Mouse (Mus musculus): Measurements from ENCODE around the gene Dscaml1. TPM values are rescaled to one million over a fixed set of nuclear protein-coding genes. Genes with fewer than 3 reads are reported as not detected.

Dscaml1 gene
- 0.07 and 0.22 TPM in 2 replicates for polyA plus RNA-seq (2015; fragmentation: Nextera tagmentation; extraction: Ambion mirVana)

DNA sequence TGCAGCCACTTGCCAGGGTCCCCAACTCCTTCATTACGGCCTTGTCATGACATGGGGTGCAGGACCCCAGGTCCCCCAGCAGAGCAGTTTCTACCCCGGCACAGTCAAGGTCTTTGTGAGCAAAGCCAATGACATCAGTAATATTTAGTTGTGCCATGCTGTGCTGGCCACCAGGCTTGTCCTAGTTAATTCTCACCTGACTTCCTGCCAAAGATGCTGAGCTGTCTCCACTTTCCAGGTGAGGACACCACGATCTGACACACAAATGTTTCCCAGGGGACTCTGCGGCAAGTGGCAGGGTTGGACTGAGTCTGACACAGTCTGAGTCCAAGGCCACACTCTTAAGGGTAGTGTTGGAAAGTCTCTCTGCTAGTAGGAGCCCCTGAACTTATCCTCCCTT is at the start of gene Dscaml1:
Dscaml1 (plus strand) TSS at position 173 of the 400 bp plus-strand sequence.
- H3K4me2 ChIP-seq = no peak within 1 kb of the TSS
- no peaks in the 10 kb centered on the region for H3K36me3 ChIP-seq
- H3K4me1 ChIP-seq = peaks cover 25% of the 10 kb centered on the region
- H3K9ac ChIP-seq = no peak within 1 kb of the TSS
- no peak within 1 kb of the TSS for H3K27ac ChIP-seq (replicated peaks)
- ATAC-seq (ENCODE audit: extremely low read depth, insufficient number of reproducible peaks, low FRiP score, low TSS enrichment) = no peak
- 67% methylated on average over 4 of the region's 4 CpGs for WGBS
- H3K9me3 ChIP-seq = no peaks in the 10 kb centered on the region
- peaks cover 70% of the 10 kb centered on the region for H3K27me3 ChIP-seq (replicated peaks)
- H3K4me3 ChIP-seq = no peak within 1 kb of the TSS

- H3K4me1 ChIP-seq = peaks cover 21% of the 10 kb centered on the region
- no peak overlapping the region for H3K27ac ChIP-seq (replicated peaks)
- ATAC-seq (ENCODE audit: extremely low read depth, insufficient number of reproducible peaks, low FRiP score, low TSS enrichment) = no peak
- no peaks in the 10 kb centered on the region for H3K9me3 ChIP-seq
- H3K36me3 ChIP-seq = no peaks in the 10 kb centered on the region; the same call in 1 of the 2 replicates
- no peak overlapping the region for H3K4me2 ChIP-seq
- WGBS = 66% methylated on average over 2 of the region's 2 CpGs
- peaks cover 5% of the 10 kb centered on the region; the same call in 1 of the 2 replicates for H3K27me3 ChIP-seq (replicated peaks)
- H3K9ac ChIP-seq = no peak overlapping the region
- no peak overlapping the region for H3K4me3 ChIP-seq
Observed at GRCm38 (mm10) chr9:45376883-45377282, 49.5 kb upstream of the Dscaml1 start.

DNA sequence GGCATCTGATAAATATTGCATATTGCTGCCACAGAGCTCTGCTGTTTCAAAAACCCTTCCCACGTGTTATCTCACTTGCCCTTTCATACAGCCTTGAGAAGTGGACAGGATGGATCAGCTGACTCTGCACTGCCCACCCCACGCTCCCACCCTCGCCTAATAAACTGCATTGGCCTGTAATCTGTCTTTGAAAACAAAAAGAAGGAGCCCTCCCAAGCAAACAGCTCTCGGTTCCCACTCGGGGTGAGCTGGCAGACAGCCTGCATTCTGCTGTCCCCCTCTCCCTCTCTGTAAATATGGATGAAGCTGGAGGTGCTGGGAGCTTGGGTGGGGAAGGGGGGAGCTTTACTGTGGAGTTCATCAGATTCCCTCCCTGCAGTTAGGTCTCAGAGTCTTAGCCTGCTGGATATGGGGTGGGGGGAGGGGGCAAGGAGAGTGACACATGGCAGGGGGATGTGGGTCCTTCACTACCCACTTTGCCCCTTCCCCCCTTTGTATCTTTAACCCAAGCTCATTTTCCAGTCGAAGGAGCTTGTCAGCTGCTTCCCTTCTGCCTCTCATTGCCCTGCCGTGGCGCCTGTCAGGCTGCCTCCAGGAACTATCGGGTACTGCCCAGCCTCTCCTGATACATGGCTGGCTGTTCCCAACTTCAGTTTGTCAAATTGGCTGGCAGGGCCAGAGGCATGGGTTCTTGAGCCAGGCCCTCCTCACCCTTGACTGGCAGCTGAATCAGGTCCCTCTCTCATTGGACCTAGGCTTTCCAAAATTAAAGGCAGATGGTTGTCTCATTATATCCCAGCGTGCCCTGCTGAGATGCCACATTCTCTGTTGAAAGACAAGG is 45.8 kb upstream of the Dscaml1 start:
- Histone ChIP-seq H3K4me3 (no peak overlapping the region), H3K27me3 (replicated peaks) (peaks cover 3% of the 10 kb centered on the region; the same call in 1 of the 2 replicates), H3K4me2 (no peak overlapping the region), H3K36me3 (no peaks in the 10 kb centered on the region; the same call in 1 of the 2 replicates), H3K9me3 (no peaks in the 10 kb centered on the region), H3K4me1 (peaks cover 21% of the 10 kb centered on the region), H3K27ac (replicated peaks) (no peak overlapping the region), H3K9ac (no peak overlapping the region)
- 46% methylated on average over 10 of the region's 10 CpGs for WGBS
- ATAC-seq (ENCODE audit: extremely low read depth, insufficient number of reproducible peaks, low FRiP score, low TSS enrichment) = no peak

DNA sequence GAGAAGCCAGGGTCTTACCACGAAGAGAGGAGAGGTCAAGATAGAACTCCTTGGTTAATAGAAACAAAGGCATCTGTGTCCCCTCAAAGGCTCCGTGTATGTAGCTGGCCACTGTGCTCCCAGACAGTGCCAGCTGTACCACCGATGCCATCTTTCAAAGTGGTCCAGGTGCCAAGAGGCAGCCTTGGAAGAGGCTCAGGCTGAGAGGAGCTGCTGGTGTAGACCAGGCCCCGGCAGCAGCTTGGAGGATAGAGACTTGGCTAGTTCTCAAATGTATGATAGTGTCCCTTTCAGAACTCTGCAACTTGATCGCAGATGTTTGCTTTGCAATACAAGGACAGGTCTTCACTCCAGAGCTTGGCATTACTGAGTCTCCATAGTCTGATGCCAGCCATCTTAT is 44.1 kb upstream of the Dscaml1 start:
- H3K4me1 ChIP-seq = peaks cover 15% of the 10 kb centered on the region; the same call in 1 of the 2 replicates
- 54% methylated on average over 5 of the region's 5 CpGs for WGBS
- no peak overlapping the region for H3K4me2 ChIP-seq
- peaks cover 3% of the 10 kb centered on the region; the same call in 1 of the 2 replicates for H3K27me3 ChIP-seq (replicated peaks)
- no peak overlapping the region for H3K27ac ChIP-seq (replicated peaks)
- H3K9me3 ChIP-seq = no peaks in the 10 kb centered on the region
- no peaks in the 10 kb centered on the region for H3K36me3 ChIP-seq
- H3K4me3 ChIP-seq = no peak overlapping the region
- no peak overlapping the region for H3K9ac ChIP-seq
- no peak for ATAC-seq (ENCODE audit: extremely low read depth, insufficient number of reproducible peaks, low FRiP score, low TSS enrichment)

DNA sequence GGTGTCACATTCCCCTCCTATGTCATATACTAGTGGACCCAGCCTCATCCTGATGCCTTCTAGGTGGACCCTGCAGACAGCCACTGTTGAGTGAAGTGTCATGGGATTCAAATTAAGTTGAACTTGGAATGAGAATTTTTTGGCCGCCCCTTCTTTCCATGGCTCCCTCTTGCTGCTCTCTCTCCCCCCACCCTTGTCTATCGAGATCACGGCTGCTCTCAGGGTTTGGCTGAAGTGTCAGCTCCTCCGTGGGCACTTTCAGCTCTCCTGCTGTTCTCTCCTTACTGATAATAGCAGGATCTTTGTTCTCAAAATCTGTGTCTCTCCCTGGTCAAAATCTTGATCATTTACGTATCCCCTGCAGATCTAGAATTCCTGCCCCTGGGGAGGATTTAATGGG is 43.6 kb upstream of the Dscaml1 start:
- no peaks in the 10 kb centered on the region for H3K27me3 ChIP-seq (replicated peaks)
- no peak overlapping the region for H3K9ac ChIP-seq
- no peaks in the 10 kb centered on the region for H3K36me3 ChIP-seq
- no peaks in the 10 kb centered on the region for H3K9me3 ChIP-seq
- H3K4me2 ChIP-seq = no peak overlapping the region
- H3K4me1 ChIP-seq = peaks cover 15% of the 10 kb centered on the region; the same call in 1 of the 2 replicates
- WGBS = 50% methylated on average over 5 of the region's 5 CpGs
- no peak overlapping the region for H3K4me3 ChIP-seq
- no peak overlapping the region for H3K27ac ChIP-seq (replicated peaks)
- no peak for ATAC-seq (ENCODE audit: extremely low read depth, insufficient number of reproducible peaks, low FRiP score, low TSS enrichment)

DNA sequence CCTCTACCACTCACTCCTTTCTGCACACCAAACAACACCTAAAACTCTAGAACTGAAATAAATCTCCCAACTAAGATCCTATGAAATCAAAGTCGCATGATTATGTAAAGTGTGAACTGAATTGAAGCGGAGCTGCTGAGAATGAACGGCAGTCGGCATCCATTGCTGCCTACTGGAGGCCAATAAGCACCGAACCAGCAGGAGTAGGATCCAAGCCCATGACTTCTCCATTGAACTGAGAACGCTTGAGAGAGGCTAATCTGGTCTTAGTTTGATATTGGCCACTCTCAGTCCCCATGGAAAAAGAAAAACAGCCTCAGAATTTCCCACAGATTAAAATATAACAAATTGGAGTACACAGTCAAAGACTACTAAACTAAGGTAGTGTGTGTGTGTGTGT is 42.5 kb upstream of the Dscaml1 start:
- Histone ChIP-seq H3K9me3 (no peaks in the 10 kb centered on the region), H3K4me2 (no peak overlapping the region), H3K9ac (no peak overlapping the region), H3K36me3 (no peaks in the 10 kb centered on the region), H3K27me3 (replicated peaks) (no peaks in the 10 kb centered on the region), H3K27ac (replicated peaks) (no peak overlapping the region), H3K4me3 (no peak overlapping the region), H3K4me1 (peaks cover 12% of the 10 kb centered on the region; the same call in 1 of the 2 replicates)
- no peak for ATAC-seq (ENCODE audit: extremely low read depth, insufficient number of reproducible peaks, low FRiP score, low TSS enrichment)
- WGBS = 77% methylated on average over 6 of the region's 6 CpGs

GRCm38 (mm10) chr9:45386698-45387097 is 39.7 kb upstream of the Dscaml1 start:
- no peak for ATAC-seq (ENCODE audit: extremely low read depth, insufficient number of reproducible peaks, low FRiP score, low TSS enrichment)
- WGBS = 77% methylated on average over 5 of the region's 5 CpGs

GRCm38 (mm10) chr9:45388385-45388994 is 37.9 kb upstream of the Dscaml1 start:
- ATAC-seq (ENCODE audit: extremely low read depth, insufficient number of reproducible peaks, low FRiP score, low TSS enrichment) = no peak
- WGBS = 23% methylated on average over 12 of the region's 12 CpGs
- Histone ChIP-seq H3K4me1 (0 out of 2 replicates have a peak, but pooled peaks cover 2% of the 10 kb centered on the region), H3K27ac (replicated peaks) (no peak overlapping the region), H3K9ac (no peak overlapping the region; the same call in 1 of the 2 replicates), H3K4me2 (no peak overlapping the region), H3K27me3 (replicated peaks) (no peaks in the 10 kb centered on the region), H3K9me3 (no peaks in the 10 kb centered on the region), H3K4me3 (no peak overlapping the region), H3K36me3 (peaks cover 6% of the 10 kb centered on the region; the same call in 1 of the 2 replicates)

More at GRCm38 (mm10) chr9:45386698-45387097, 39.7 kb upstream of the Dscaml1 start:
- no peak overlapping the region for H3K4me3 ChIP-seq
- no peaks in the 10 kb centered on the region for H3K36me3 ChIP-seq
- H3K9me3 ChIP-seq = no peaks in the 10 kb centered on the region
- 0 out of 2 replicates have a peak, but pooled peaks cover 2% of the 10 kb centered on the region for H3K4me1 ChIP-seq
- H3K9ac ChIP-seq = no peak overlapping the region
- H3K27me3 ChIP-seq (replicated peaks) = no peaks in the 10 kb centered on the region
- H3K4me2 ChIP-seq = no peak overlapping the region
- H3K27ac ChIP-seq (replicated peaks) = no peak overlapping the region

DNA sequence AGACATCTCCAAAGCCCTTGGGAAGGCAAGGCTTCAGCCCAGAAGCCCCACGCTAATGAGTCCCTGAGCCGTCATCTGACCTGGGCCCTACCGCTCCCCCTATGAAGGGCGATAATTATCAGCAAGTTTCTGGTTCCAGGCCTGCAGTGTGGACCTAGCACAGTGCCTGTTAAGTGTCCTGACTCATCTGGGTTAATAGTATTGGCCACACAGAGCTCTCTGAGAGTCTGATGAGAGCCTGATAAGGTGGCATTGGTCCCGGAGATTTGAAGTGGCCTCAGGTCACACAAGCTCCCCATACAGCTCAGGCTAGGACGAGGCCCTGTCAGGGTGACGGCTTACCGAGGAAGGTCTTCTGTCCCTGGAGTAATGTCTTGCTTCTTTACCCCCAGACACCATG is 36.8 kb upstream of the Dscaml1 start:
- Histone ChIP-seq H3K27ac (replicated peaks) (no peak overlapping the region), H3K4me3 (no peak overlapping the region), H3K9me3 (no peaks in the 10 kb centered on the region), H3K9ac (no peak overlapping the region), H3K4me2 (no peak overlapping the region), H3K36me3 (peaks cover 8% of the 10 kb centered on the region; the same call in 1 of the 2 replicates), H3K4me1 (0 out of 2 replicates have a peak, but pooled peaks cover 2% of the 10 kb centered on the region), H3K27me3 (replicated peaks) (no peaks in the 10 kb centered on the region)
- no peak for ATAC-seq (ENCODE audit: extremely low read depth, insufficient number of reproducible peaks, low FRiP score, low TSS enrichment)
- 65% methylated on average over 8 of the region's 8 CpGs for WGBS

GRCm38 (mm10) chr9:45391299-45391698 is 35.1 kb upstream of the Dscaml1 start:
- Histone ChIP-seq H3K27ac (replicated peaks) (no peak overlapping the region), H3K4me1 (0 out of 2 replicates have a peak, but pooled peaks cover 2% of the 10 kb centered on the region), H3K4me3 (no peak overlapping the region), H3K27me3 (replicated peaks) (no peaks in the 10 kb centered on the region), H3K9me3 (no peaks in the 10 kb centered on the region), H3K36me3 (peaks cover 8% of the 10 kb centered on the region; the same call in 1 of the 2 replicates), H3K9ac (no peak overlapping the region), H3K4me2 (no peak overlapping the region)
- WGBS = 63% methylated on average over 7 of the region's 7 CpGs
- no peak for ATAC-seq (ENCODE audit: extremely low read depth, insufficient number of reproducible peaks, low FRiP score, low TSS enrichment)

DNA sequence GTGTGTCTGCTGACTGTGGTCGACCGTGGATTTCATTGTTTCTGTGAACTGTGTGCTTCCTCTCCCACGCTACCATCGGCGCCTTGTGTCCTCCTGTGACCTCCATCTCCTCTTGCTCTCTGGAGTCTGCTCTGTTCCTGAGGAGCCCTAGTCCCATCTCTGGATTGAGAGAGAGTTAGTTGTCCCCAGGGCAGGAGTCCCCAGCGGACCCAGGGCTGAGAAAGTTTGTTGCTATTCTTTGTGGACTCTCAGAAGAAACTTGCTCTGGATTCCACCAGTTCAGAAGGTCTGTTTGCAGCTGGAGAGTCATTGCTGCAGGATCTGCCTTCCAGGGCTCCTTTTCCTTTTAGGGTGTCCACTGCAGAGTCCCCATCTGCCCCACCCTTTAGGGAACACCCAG is 31.2 kb upstream of the Dscaml1 start:
- no peak for ATAC-seq (ENCODE audit: extremely low read depth, insufficient number of reproducible peaks, low FRiP score, low TSS enrichment)
- Histone ChIP-seq H3K36me3 (peaks cover 8% of the 10 kb centered on the region; the same call in 1 of the 2 replicates), H3K4me2 (no peak overlapping the region), H3K27ac (replicated peaks) (no peak overlapping the region), H3K27me3 (replicated peaks) (peaks cover 4% of the 10 kb centered on the region), H3K4me1 (no peaks in the 10 kb centered on the region), H3K9ac (no peak overlapping the region), H3K4me3 (no peak overlapping the region), H3K9me3 (no peaks in the 10 kb centered on the region)
- 82% methylated on average over 6 of the region's 6 CpGs for WGBS

Measured in heart, embryonic 13.5 days (tissue).